Mouse (Mus musculus): ENCODE measurements at regions not wholly inside any gene's neighbourhood (a gene's known extent, or its start where the extent isn't known, plus 50 kb on each side); places are given as distances from the start of the nearest gene placed in this dataset.

- TF ChIP-seq POLR2A (IDR thresholded peaks at IDR 0.05; ENCODE audit: insufficient read depth, low read length) (no peak), EP300 (IDR thresholded peaks at IDR 0.05; ENCODE audit: insufficient read depth, low read depth, low read length) (no peak), CTCF (IDR thresholded peaks at IDR 0.05; ENCODE audit: low read depth, low read length) (no peak)
- Histone ChIP-seq H3K27ac (ENCODE audit: insufficient read depth, low read length) (no peak overlapping the region), H3K4me1 (ENCODE audit: control insufficient read depth, insufficient read depth, low read length) (no peaks in the 10 kb centered on the region), H3K4me3 (ENCODE audit: low read depth, low read length) (no peak overlapping the region), H3K9me3 (replicated peaks; ENCODE audit: control insufficient read depth, insufficient read depth, low read length, poor library complexity, severe bottlenecking) (no peaks in the 10 kb centered on the region), H3K27me3 (ENCODE audit: control insufficient read depth, insufficient read depth, low read length, poor library complexity, severe bottlenecking) (no peaks in the 10 kb centered on the region), H3K36me3 (ENCODE audit: control insufficient read depth, insufficient read depth, low read length, poor library complexity, severe bottlenecking) (no peaks in the 10 kb centered on the region), H3K9ac (ENCODE audit: low read depth, poor library complexity, severe bottlenecking) (no peak overlapping the region)
These were observed 394.4 kb upstream of the Tmpo start for GRCm38 (mm10) chr10:91575323-91576064.

- no peaks in the 10 kb centered on the region for H3K36me3 ChIP-seq (ENCODE audit: control insufficient read depth, insufficient read depth, low read length, poor library complexity, severe bottlenecking)
- no peaks in the 10 kb centered on the region for H3K27me3 ChIP-seq (ENCODE audit: control insufficient read depth, insufficient read depth, low read length, poor library complexity, severe bottlenecking)
- no peak overlapping the region for H3K9ac ChIP-seq (ENCODE audit: low read depth, poor library complexity, severe bottlenecking)
- no peaks in the 10 kb centered on the region for H3K4me1 ChIP-seq (ENCODE audit: control insufficient read depth, insufficient read depth, low read length)
- H3K4me3 ChIP-seq (ENCODE audit: low read depth, low read length): no peak overlapping the region
- no peak overlapping the region for H3K27ac ChIP-seq (ENCODE audit: insufficient read depth, low read length)
- no peaks in the 10 kb centered on the region for H3K9me3 ChIP-seq (replicated peaks; ENCODE audit: control insufficient read depth, insufficient read depth, low read length, poor library complexity, severe bottlenecking)
- TF ChIP-seq POLR2A (IDR thresholded peaks at IDR 0.05; ENCODE audit: insufficient read depth, low read length): no peak
- no peak for TF ChIP-seq EP300 (IDR thresholded peaks at IDR 0.05; ENCODE audit: insufficient read depth, low read depth, low read length)
- no peak for TF ChIP-seq CTCF (IDR thresholded peaks at IDR 0.05; ENCODE audit: low read depth, low read length)
These were observed 391.7 kb upstream of the Tmpo start for GRCm38 (mm10) chr10:91572796-91573195.

GRCm38 (mm10) chr10:91569046-91569445 lies 387.9 kb upstream of the Tmpo start:
- Histone ChIP-seq H3K27ac (ENCODE audit: insufficient read depth, low read length) (no peak overlapping the region), H3K27me3 (ENCODE audit: control insufficient read depth, insufficient read depth, low read length, poor library complexity, severe bottlenecking) (no peaks in the 10 kb centered on the region), H3K36me3 (ENCODE audit: control insufficient read depth, insufficient read depth, low read length, poor library complexity, severe bottlenecking) (no peaks in the 10 kb centered on the region), H3K4me3 (ENCODE audit: low read depth, low read length) (no peak overlapping the region), H3K9me3 (replicated peaks; ENCODE audit: control insufficient read depth, insufficient read depth, low read length, poor library complexity, severe bottlenecking) (no peaks in the 10 kb centered on the region), H3K9ac (ENCODE audit: low read depth, poor library complexity, severe bottlenecking) (no peak overlapping the region), H3K4me1 (ENCODE audit: control insufficient read depth, insufficient read depth, low read length) (no peaks in the 10 kb centered on the region)
- TF ChIP-seq CTCF (IDR thresholded peaks at IDR 0.05; ENCODE audit: low read depth, low read length): no peak
- TF ChIP-seq EP300 (IDR thresholded peaks at IDR 0.05; ENCODE audit: insufficient read depth, low read depth, low read length): no peak
- no peak for TF ChIP-seq POLR2A (IDR thresholded peaks at IDR 0.05; ENCODE audit: insufficient read depth, low read length)

- Histone ChIP-seq H3K9me3 (replicated peaks; ENCODE audit: control insufficient read depth, insufficient read depth, low read length, poor library complexity, severe bottlenecking) (no peaks in the 10 kb centered on the region), H3K36me3 (ENCODE audit: control insufficient read depth, insufficient read depth, low read length, poor library complexity, severe bottlenecking) (no peaks in the 10 kb centered on the region), H3K4me3 (ENCODE audit: low read depth, low read length) (no peak overlapping the region), H3K27me3 (ENCODE audit: control insufficient read depth, insufficient read depth, low read length, poor library complexity, severe bottlenecking) (no peaks in the 10 kb centered on the region), H3K27ac (ENCODE audit: insufficient read depth, low read length) (no peak overlapping the region), H3K4me1 (ENCODE audit: control insufficient read depth, insufficient read depth, low read length) (no peaks in the 10 kb centered on the region), H3K9ac (ENCODE audit: low read depth, poor library complexity, severe bottlenecking) (no peak overlapping the region)
- TF ChIP-seq CTCF (IDR thresholded peaks at IDR 0.05; ENCODE audit: low read depth, low read length) (no peak), POLR2A (IDR thresholded peaks at IDR 0.05; ENCODE audit: insufficient read depth, low read length) (no peak), EP300 (IDR thresholded peaks at IDR 0.05; ENCODE audit: insufficient read depth, low read depth, low read length) (no peak)
These were observed 385.1 kb upstream of the Tmpo start for GRCm38 (mm10) chr10:91566116-91566774.

GRCm38 (mm10) chr10:91559307-91559706 lies 378.2 kb upstream of the Tmpo start:
- Histone ChIP-seq H3K27me3 (ENCODE audit: control insufficient read depth, insufficient read depth, low read length, poor library complexity, severe bottlenecking) (no peaks in the 10 kb centered on the region), H3K4me1 (ENCODE audit: control insufficient read depth, insufficient read depth, low read length) (no peaks in the 10 kb centered on the region), H3K4me3 (ENCODE audit: low read depth, low read length) (no peak overlapping the region), H3K9ac (ENCODE audit: low read depth, poor library complexity, severe bottlenecking) (no peak overlapping the region), H3K27ac (ENCODE audit: insufficient read depth, low read length) (no peak overlapping the region), H3K9me3 (replicated peaks; ENCODE audit: control insufficient read depth, insufficient read depth, low read length, poor library complexity, severe bottlenecking) (peaks cover 5% of the 10 kb centered on the region), H3K36me3 (ENCODE audit: control insufficient read depth, insufficient read depth, low read length, poor library complexity, severe bottlenecking) (no peaks in the 10 kb centered on the region)
- no peak for TF ChIP-seq CTCF (IDR thresholded peaks at IDR 0.05; ENCODE audit: low read depth, low read length)
- no peak for TF ChIP-seq POLR2A (IDR thresholded peaks at IDR 0.05; ENCODE audit: insufficient read depth, low read length)
- no peak for TF ChIP-seq EP300 (IDR thresholded peaks at IDR 0.05; ENCODE audit: insufficient read depth, low read depth, low read length)

- TF ChIP-seq CTCF (IDR thresholded peaks at IDR 0.05; ENCODE audit: low read depth, low read length) (no peak), EP300 (IDR thresholded peaks at IDR 0.05; ENCODE audit: insufficient read depth, low read depth, low read length) (no peak), POLR2A (IDR thresholded peaks at IDR 0.05; ENCODE audit: insufficient read depth, low read length) (no peak)
- Histone ChIP-seq H3K27me3 (ENCODE audit: control insufficient read depth, insufficient read depth, low read length, poor library complexity, severe bottlenecking) (no peaks in the 10 kb centered on the region), H3K4me1 (ENCODE audit: control insufficient read depth, insufficient read depth, low read length) (no peaks in the 10 kb centered on the region), H3K9me3 (replicated peaks; ENCODE audit: control insufficient read depth, insufficient read depth, low read length, poor library complexity, severe bottlenecking) (no peaks in the 10 kb centered on the region), H3K9ac (ENCODE audit: low read depth, poor library complexity, severe bottlenecking) (no peak overlapping the region), H3K36me3 (ENCODE audit: control insufficient read depth, insufficient read depth, low read length, poor library complexity, severe bottlenecking) (no peaks in the 10 kb centered on the region), H3K27ac (ENCODE audit: insufficient read depth, low read length) (no peak overlapping the region), H3K4me3 (ENCODE audit: low read depth, low read length) (no peak overlapping the region)
These were observed 367.0 kb upstream of the Tmpo start for GRCm38 (mm10) chr10:91548071-91548470.

All from ES-Bruce4 (cell line).